Mouse (Mus musculus): ENCODE data around the gene Prss2.

GRCm38 (mm10) chr6:41553356-41554010 is 31.9 kb downstream of the Prss2 start:
- TF ChIP-seq POLR2A (IDR thresholded peaks at IDR 0.05; ENCODE audit: borderline replicate concordance, extremely low read depth, low read depth, low read length) (no peak), CTCF (IDR thresholded peaks at IDR 0.05; ENCODE audit: insufficient read depth, low read length) (no peak)

Data from lung, adult 2 months (tissue).